Mouse (Mus musculus): ENCODE measurements around the gene Gpc1. TPM values are rescaled to one million over a fixed set of nuclear protein-coding genes. Genes with fewer than 3 reads are reported as not detected.

The Gpc1 gene
- polyA plus RNA-seq, 1 experiment from 2014 or later: 51.7 TPM

- Histone ChIP-seq H3K36me3 (ENCODE audit: control insufficient read depth, insufficient read depth, low read length) (no peaks in the 10 kb centered on the region), H3K4me1 (ENCODE audit: control insufficient read depth, insufficient read depth, low read length) (peaks cover 6% of the 10 kb centered on the region; the same call in 1 of the 2 replicates), H3K9me3 (ENCODE audit: control insufficient read depth, low read length) (no peaks in the 10 kb centered on the region), H3K9ac (ENCODE audit: low read length) (no peak overlapping the region), H3K27me3 (ENCODE audit: control insufficient read depth, insufficient read depth, low read length) (no peaks in the 10 kb centered on the region), H3K4me2 (ENCODE audit: low read depth, severe bottlenecking) (no peak overlapping the region), H3K4me3 (ENCODE audit: low read depth, low read length) (no peak overlapping the region), H3K27ac (replicated peaks; ENCODE audit: low read depth, low read length) (no peak overlapping the region)
- WGBS: 88% methylated on average over 2 of the region's 2 CpGs
- DNase-seq (ENCODE audit: low spot score) (no peak), ATAC-seq (ENCODE audit: insufficient number of reproducible peaks, low FRiP score, low TSS enrichment, low read depth) (no peak)
These were observed 74.4 kb downstream of the Gpc1 start for GRCm38 (mm10) chr1:92905703-92906310.

DNA sequence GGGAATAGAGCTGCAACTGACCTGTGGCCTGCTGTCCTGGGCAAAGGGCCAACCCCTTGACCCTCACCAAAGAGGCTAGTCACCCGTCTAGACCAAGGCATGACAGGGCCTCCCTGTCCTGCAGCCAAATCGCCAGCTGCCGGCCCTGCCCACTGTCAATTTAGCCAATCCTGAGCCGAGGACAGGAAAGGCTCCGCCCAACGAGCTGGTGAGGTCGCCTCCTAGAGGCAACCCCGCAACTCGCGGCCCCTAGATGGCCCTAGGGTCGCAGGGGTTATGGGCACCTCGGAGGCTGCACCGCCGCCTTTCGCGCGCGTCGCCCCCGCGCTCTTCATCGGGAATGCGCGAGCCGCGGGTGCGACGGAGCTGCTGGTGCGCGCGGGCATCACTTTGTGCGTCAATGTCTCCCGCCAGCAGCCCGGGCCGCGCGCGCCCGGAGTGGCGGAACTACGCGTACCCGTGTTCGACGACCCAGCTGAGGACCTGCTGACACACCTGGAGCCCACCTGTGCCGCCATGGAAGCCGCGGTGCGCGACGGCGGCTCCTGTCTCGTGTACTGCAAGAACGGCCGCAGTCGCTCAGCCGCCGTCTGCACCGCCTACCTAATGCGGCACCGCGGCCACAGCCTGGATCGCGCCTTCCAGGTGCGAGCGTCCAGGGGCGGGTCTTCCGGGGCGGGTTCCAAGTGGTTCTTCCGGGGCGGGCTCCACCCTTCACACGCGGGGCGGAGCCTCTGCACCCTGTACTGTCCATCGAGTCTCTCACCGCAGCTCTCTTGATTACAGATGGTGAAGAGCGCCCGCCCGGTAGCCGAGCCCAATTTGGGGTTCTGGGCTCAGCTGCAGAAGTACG, 75.6 kb downstream of the Gpc1 start, which contains the start of gene Dusp28:
Gene Dusp28 (plus strand): TSS at position 203 of the 853 bp plus-strand sequence.
- Histone ChIP-seq H3K36me3 (ENCODE audit: control insufficient read depth, insufficient read depth, low read length) (no peaks in the 10 kb centered on the region), H3K4me2 (ENCODE audit: low read depth, severe bottlenecking) (peak within 1 kb of the TSS; percentile 47), H3K9me3 (ENCODE audit: control insufficient read depth, low read length) (no peaks in the 10 kb centered on the region), H3K9ac (ENCODE audit: low read length) (peak within 1 kb of the TSS; percentile 56), H3K27me3 (ENCODE audit: control insufficient read depth, insufficient read depth, low read length) (no peaks in the 10 kb centered on the region), H3K4me3 (ENCODE audit: low read depth, low read length) (peak within 1 kb of the TSS; percentile 66), H3K27ac (replicated peaks; ENCODE audit: low read depth, low read length) (peak within 1 kb of the TSS; percentile 58), H3K4me1 (ENCODE audit: control insufficient read depth, insufficient read depth, low read length) (peaks cover 14% of the 10 kb centered on the region)
- DNase-seq (ENCODE audit: low spot score) (peak; percentile 90), ATAC-seq (ENCODE audit: insufficient number of reproducible peaks, low FRiP score, low TSS enrichment, low read depth) (peak; percentile 86)
- WGBS: under 1% methylated on average over 79 of the region's 81 CpGs

GRCm38 (mm10) chr1:92907632-92908360, 76.4 kb downstream of the Gpc1 start:
- DNase-seq (ENCODE audit: low spot score) (no peak), ATAC-seq (ENCODE audit: insufficient number of reproducible peaks, low FRiP score, low TSS enrichment, low read depth) (no peak)
- Histone ChIP-seq H3K9me3 (ENCODE audit: control insufficient read depth, low read length) (no peaks in the 10 kb centered on the region), H3K4me3 (ENCODE audit: low read depth, low read length) (peak overlapping the region; percentile 66), H3K4me2 (ENCODE audit: low read depth, severe bottlenecking) (peak overlapping the region; percentile 47), H3K27me3 (ENCODE audit: control insufficient read depth, insufficient read depth, low read length) (no peaks in the 10 kb centered on the region), H3K27ac (replicated peaks; ENCODE audit: low read depth, low read length) (no peak overlapping the region), H3K9ac (ENCODE audit: low read length) (peak overlapping the region; percentile 56), H3K4me1 (ENCODE audit: control insufficient read depth, insufficient read depth, low read length) (peaks cover 18% of the 10 kb centered on the region), H3K36me3 (ENCODE audit: control insufficient read depth, insufficient read depth, low read length) (no peaks in the 10 kb centered on the region)
- WGBS: 48% methylated on average over 20 of the region's 20 CpGs

DNA sequence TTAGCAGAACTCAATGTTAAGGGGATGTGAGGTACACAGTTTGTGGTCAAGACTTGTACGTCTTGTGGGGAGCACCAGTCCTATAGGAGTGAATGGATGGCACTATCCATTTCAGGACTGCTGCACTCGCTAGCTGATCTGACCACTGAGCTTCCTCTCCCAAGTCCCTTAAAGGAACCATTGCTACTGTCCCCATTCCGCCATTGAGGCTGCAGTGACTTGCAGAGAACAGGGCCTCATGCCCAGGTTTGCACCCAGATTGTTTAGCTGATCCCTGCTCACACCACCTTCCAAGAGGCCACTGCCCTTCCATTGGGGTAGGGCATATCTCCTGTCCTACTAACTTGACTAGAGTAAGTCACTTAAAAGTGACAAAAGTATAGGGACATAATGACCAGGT, 77.2 kb downstream of the Gpc1 start:
- Histone ChIP-seq H3K36me3 (ENCODE audit: control insufficient read depth, insufficient read depth, low read length) (no peaks in the 10 kb centered on the region; the same call in 1 of the 2 replicates), H3K4me2 (ENCODE audit: low read depth, severe bottlenecking) (no peak overlapping the region), H3K4me1 (ENCODE audit: control insufficient read depth, insufficient read depth, low read length) (peaks cover 18% of the 10 kb centered on the region), H3K27ac (replicated peaks; ENCODE audit: low read depth, low read length) (no peak overlapping the region), H3K9me3 (ENCODE audit: control insufficient read depth, low read length) (no peaks in the 10 kb centered on the region), H3K4me3 (ENCODE audit: low read depth, low read length) (no peak overlapping the region), H3K9ac (ENCODE audit: low read length) (no peak overlapping the region), H3K27me3 (ENCODE audit: control insufficient read depth, insufficient read depth, low read length) (no peaks in the 10 kb centered on the region)
- no peak for ATAC-seq (ENCODE audit: insufficient number of reproducible peaks, low FRiP score, low TSS enrichment, low read depth)
- WGBS: 89% methylated on average over 3 of the region's 3 CpGs
- no peak for DNase-seq (ENCODE audit: low spot score)

- WGBS: 72% methylated on average over 4 of the region's 4 CpGs
- Histone ChIP-seq H3K4me3 (ENCODE audit: low read depth, low read length) (no peak overlapping the region), H3K36me3 (ENCODE audit: control insufficient read depth, insufficient read depth, low read length) (no peaks in the 10 kb centered on the region; the same call in 1 of the 2 replicates), H3K4me1 (ENCODE audit: control insufficient read depth, insufficient read depth, low read length) (peaks cover 18% of the 10 kb centered on the region), H3K9me3 (ENCODE audit: control insufficient read depth, low read length) (no peaks in the 10 kb centered on the region), H3K27me3 (ENCODE audit: control insufficient read depth, insufficient read depth, low read length) (no peaks in the 10 kb centered on the region), H3K27ac (replicated peaks; ENCODE audit: low read depth, low read length) (no peak overlapping the region), H3K4me2 (ENCODE audit: low read depth, severe bottlenecking) (no peak overlapping the region), H3K9ac (ENCODE audit: low read length) (no peak overlapping the region)
- no peak for ATAC-seq (ENCODE audit: insufficient number of reproducible peaks, low FRiP score, low TSS enrichment, low read depth)
- peak; percentile 38 for DNase-seq (ENCODE audit: low spot score)
These were observed 77.6 kb downstream of the Gpc1 start for GRCm38 (mm10) chr1:92909068-92909467.

MicroRNAs encoded within 50 kb of the gene (microRNA counts, 519-probe panel; counts per million panel counts)
- 4,606 counts per million, percentile 73 among the panel's probes with 10 or more counts for microRNA mmu-miR-149

Small RNA genes within 50 kb of the gene (microRNA-seq; reads per million reads assigned to microRNA genes)
- gene Mir149: 6,519 reads per million, percentile 92 among the genes with 10 or more reads in this experiment

Other genes with a start within 250 kb of the Gpc1 start
- gene Olfr1412, start 245.9 kb upstream of the Gpc1 start, polyA plus RNA-seq (2014; fragmentation: Nextera tagmentation; extraction: Ambion mirVana): not detected in 2 replicates
- not detected in 2 replicates for gene Olfr1411, start 237.2 kb upstream of the Gpc1 start, polyA plus RNA-seq (2014; fragmentation: Nextera tagmentation; extraction: Ambion mirVana)
- gene Olfr1410, start 225.9 kb upstream of the Gpc1 start, polyA plus RNA-seq (2014; fragmentation: Nextera tagmentation; extraction: Ambion mirVana): not detected in 2 replicates
- gene Olfr12, start 213.9 kb upstream of the Gpc1 start, polyA plus RNA-seq (2014; fragmentation: Nextera tagmentation; extraction: Ambion mirVana): not detected in 2 replicates
- 368 and 378 TPM in 2 replicates for gene Cops9, start 189.7 kb upstream of the Gpc1 start, polyA plus RNA-seq (2014; fragmentation: Nextera tagmentation; extraction: Ambion mirVana)
- gene Otos, start 182.8 kb upstream of the Gpc1 start, polyA plus RNA-seq (2014; fragmentation: Nextera tagmentation; extraction: Ambion mirVana): 0.10 TPM in 1 of 2 replicates, not detected in the other
- gene Ankmy1, start 71.3 kb downstream of the Gpc1 start, polyA plus RNA-seq (2014; fragmentation: Nextera tagmentation; extraction: Ambion mirVana): 0.47 and 0.92 TPM in 2 replicates
- gene Dusp28, start 75.3 kb downstream of the Gpc1 start, polyA plus RNA-seq (2014; fragmentation: Nextera tagmentation; extraction: Ambion mirVana): 7.9 and 10.1 TPM in 2 replicates
- gene Rnpepl1, start 79.1 kb downstream of the Gpc1 start, polyA plus RNA-seq (2014; fragmentation: Nextera tagmentation; extraction: Ambion mirVana): 19.6 and 23.8 TPM in 2 replicates
- gene Capn10, start 102.7 kb downstream of the Gpc1 start, polyA plus RNA-seq (2014; fragmentation: Nextera tagmentation; extraction: Ambion mirVana): 31.9 and 36.5 TPM in 2 replicates
- gene Gpr35, start 119.2 kb downstream of the Gpc1 start, polyA plus RNA-seq (2014; fragmentation: Nextera tagmentation; extraction: Ambion mirVana): 0.20 and 0.44 TPM in 2 replicates
- gene Aqp12, start 174.7 kb downstream of the Gpc1 start, polyA plus RNA-seq (2014; fragmentation: Nextera tagmentation; extraction: Ambion mirVana): not detected in 2 replicates